Mouse (Mus musculus): Measurements from ENCODE around the gene Syt16. TPM values are rescaled to one million over a fixed set of nuclear protein-coding genes. Genes with fewer than 3 reads are reported as not detected.

Syt16 gene
- polyA plus RNA-seq, 1 experiment from 2014 or later = 0.57 TPM

GRCm38 (mm10) chr12:74188243-74188785 lies 190.9 kb downstream of the Syt16 start:
- Histone ChIP-seq H3K4me3 (no peak overlapping the region), H3K4me2 (no peak overlapping the region), H3K9me3 (no peaks in the 10 kb centered on the region; the same call in 1 of the 2 replicates), H3K27ac (replicated peaks) (no peak overlapping the region), H3K9ac (no peak overlapping the region), H3K36me3 (no peaks in the 10 kb centered on the region), H3K27me3 (replicated peaks) (no peaks in the 10 kb centered on the region), H3K4me1 (no peaks in the 10 kb centered on the region)
- no peak; the same call in 1 of the 2 replicates for ATAC-seq (ENCODE audit: extremely low read depth, insufficient number of reproducible peaks, low FRiP score, low TSS enrichment)
- WGBS = 75% methylated on average over 11 of the region's 11 CpGs

GRCm38 (mm10) chr12:74188815-74189214 lies 191.4 kb downstream of the Syt16 start:
- Histone ChIP-seq H3K9me3 (no peaks in the 10 kb centered on the region; the same call in 1 of the 2 replicates), H3K4me3 (no peak overlapping the region), H3K27me3 (replicated peaks) (no peaks in the 10 kb centered on the region), H3K36me3 (no peaks in the 10 kb centered on the region), H3K27ac (replicated peaks) (no peak overlapping the region), H3K9ac (no peak overlapping the region), H3K4me1 (no peaks in the 10 kb centered on the region), H3K4me2 (no peak overlapping the region)
- no peak for ATAC-seq (ENCODE audit: extremely low read depth, insufficient number of reproducible peaks, low FRiP score, low TSS enrichment)
- 58% methylated on average over 7 of the region's 7 CpGs for WGBS

- Histone ChIP-seq H3K4me2 (no peak overlapping the region), H3K27me3 (replicated peaks) (no peaks in the 10 kb centered on the region), H3K4me3 (no peak overlapping the region), H3K27ac (replicated peaks) (no peak overlapping the region), H3K9me3 (no peaks in the 10 kb centered on the region), H3K36me3 (no peaks in the 10 kb centered on the region), H3K9ac (no peak overlapping the region), H3K4me1 (no peaks in the 10 kb centered on the region)
- no peak for ATAC-seq (ENCODE audit: extremely low read depth, insufficient number of reproducible peaks, low FRiP score, low TSS enrichment)
- WGBS = 77% methylated on average over 4 of the region's 4 CpGs
These were observed 192.4 kb downstream of the Syt16 start for GRCm38 (mm10) chr12:74189840-74190239.

- 82% methylated on average over 5 of the region's 5 CpGs for WGBS
- Histone ChIP-seq H3K27ac (replicated peaks) (no peak overlapping the region), H3K36me3 (no peaks in the 10 kb centered on the region), H3K9me3 (no peaks in the 10 kb centered on the region), H3K27me3 (replicated peaks) (no peaks in the 10 kb centered on the region), H3K4me3 (no peak overlapping the region), H3K4me2 (no peak overlapping the region), H3K9ac (no peak overlapping the region), H3K4me1 (no peaks in the 10 kb centered on the region)
- no peak for ATAC-seq (ENCODE audit: extremely low read depth, insufficient number of reproducible peaks, low FRiP score, low TSS enrichment)
These were observed 192.8 kb downstream of the Syt16 start for GRCm38 (mm10) chr12:74190297-74190696.

GRCm38 (mm10) chr12:74192552-74192951 lies 195.1 kb downstream of the Syt16 start:
- Histone ChIP-seq H3K36me3 (no peaks in the 10 kb centered on the region), H3K4me1 (no peaks in the 10 kb centered on the region)
- WGBS = 73% methylated on average over 4 of the region's 4 CpGs

GRCm38 (mm10) chr12:74201410-74201809 lies 203.9 kb downstream of the Syt16 start:
- no peaks in the 10 kb centered on the region for H3K4me1 ChIP-seq
- no peak overlapping the region for H3K4me2 ChIP-seq
- no peaks in the 10 kb centered on the region for H3K9me3 ChIP-seq
- H3K27me3 ChIP-seq (replicated peaks) = no peaks in the 10 kb centered on the region
- no peak for ATAC-seq (ENCODE audit: extremely low read depth, insufficient number of reproducible peaks, low FRiP score, low TSS enrichment)
- H3K36me3 ChIP-seq = no peaks in the 10 kb centered on the region
- no peak overlapping the region for H3K9ac ChIP-seq
- H3K27ac ChIP-seq (replicated peaks) = no peak overlapping the region
- no peak overlapping the region for H3K4me3 ChIP-seq
- WGBS = 78% methylated on average over 5 of the region's 5 CpGs

More at GRCm38 (mm10) chr12:74192552-74192951, 195.1 kb downstream of the Syt16 start:
- no peak overlapping the region for H3K4me2 ChIP-seq
- no peaks in the 10 kb centered on the region for H3K9me3 ChIP-seq
- H3K27ac ChIP-seq (replicated peaks) = no peak overlapping the region
- H3K4me3 ChIP-seq = no peak overlapping the region
- no peaks in the 10 kb centered on the region for H3K27me3 ChIP-seq (replicated peaks)
- ATAC-seq (ENCODE audit: extremely low read depth, insufficient number of reproducible peaks, low FRiP score, low TSS enrichment) = no peak
- H3K9ac ChIP-seq = no peak overlapping the region

DNA sequence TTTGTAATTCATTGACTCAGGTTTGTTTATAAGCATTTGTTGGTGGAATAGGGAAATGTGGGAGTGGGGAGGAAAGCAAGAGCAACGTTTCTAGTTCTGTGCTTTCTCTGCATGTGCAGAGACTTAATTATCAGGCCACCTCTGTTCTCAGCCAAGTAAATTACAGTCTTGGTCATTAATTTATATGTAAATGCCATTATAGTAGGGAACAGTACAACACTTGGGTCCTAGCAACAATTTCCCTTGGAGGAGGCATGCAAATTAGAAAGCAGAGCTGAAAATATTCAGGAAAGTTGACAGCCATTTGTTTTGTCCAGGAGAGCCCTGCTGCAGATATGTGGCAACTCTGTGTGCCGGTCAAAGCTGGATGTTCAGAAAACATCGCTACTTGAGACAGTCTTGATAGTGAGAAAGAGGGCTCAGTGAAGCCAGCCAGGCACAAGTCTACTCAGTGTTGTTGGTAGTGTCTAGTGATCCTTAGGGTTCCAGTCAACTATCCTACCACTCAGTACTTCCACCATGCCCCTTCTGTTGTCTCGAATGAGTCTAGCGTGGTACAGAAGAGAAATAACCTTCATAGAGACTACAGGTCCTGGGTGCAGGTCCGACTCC lies 205.1 kb downstream of the Syt16 start:
- H3K4me1 ChIP-seq = no peaks in the 10 kb centered on the region
- H3K27me3 ChIP-seq (replicated peaks) = no peaks in the 10 kb centered on the region
- ATAC-seq (ENCODE audit: extremely low read depth, insufficient number of reproducible peaks, low FRiP score, low TSS enrichment) = no peak
- no peaks in the 10 kb centered on the region for H3K9me3 ChIP-seq
- H3K4me2 ChIP-seq = no peak overlapping the region
- no peak overlapping the region for H3K4me3 ChIP-seq
- H3K9ac ChIP-seq = no peak overlapping the region
- whole genome bisulfite sequencing = 78% methylated on average over 6 of the region's 6 CpGs
- H3K27ac ChIP-seq (replicated peaks) = no peak overlapping the region
- no peaks in the 10 kb centered on the region for H3K36me3 ChIP-seq

DNA sequence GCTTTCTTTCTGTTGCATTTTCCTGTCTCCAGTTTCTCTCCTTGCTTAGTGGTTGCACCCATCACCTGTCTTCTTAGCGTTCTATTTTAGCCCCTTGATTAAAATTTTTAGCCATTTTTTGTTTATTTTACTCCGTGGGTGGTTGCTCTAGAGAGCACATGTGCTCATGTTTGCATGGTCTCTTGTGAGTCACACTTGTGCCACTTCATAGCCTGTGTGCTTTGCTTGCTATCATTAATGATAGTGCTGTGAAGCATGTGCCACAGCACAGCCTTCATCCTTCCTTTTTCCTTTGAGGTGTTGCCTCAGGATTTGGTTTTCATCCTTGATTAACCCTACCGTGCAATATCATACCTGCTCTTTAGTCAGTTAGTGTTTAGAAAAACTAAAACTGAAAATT lies 214.7 kb downstream of the Syt16 start:
- no peaks in the 10 kb centered on the region for H3K4me1 ChIP-seq

DNA sequence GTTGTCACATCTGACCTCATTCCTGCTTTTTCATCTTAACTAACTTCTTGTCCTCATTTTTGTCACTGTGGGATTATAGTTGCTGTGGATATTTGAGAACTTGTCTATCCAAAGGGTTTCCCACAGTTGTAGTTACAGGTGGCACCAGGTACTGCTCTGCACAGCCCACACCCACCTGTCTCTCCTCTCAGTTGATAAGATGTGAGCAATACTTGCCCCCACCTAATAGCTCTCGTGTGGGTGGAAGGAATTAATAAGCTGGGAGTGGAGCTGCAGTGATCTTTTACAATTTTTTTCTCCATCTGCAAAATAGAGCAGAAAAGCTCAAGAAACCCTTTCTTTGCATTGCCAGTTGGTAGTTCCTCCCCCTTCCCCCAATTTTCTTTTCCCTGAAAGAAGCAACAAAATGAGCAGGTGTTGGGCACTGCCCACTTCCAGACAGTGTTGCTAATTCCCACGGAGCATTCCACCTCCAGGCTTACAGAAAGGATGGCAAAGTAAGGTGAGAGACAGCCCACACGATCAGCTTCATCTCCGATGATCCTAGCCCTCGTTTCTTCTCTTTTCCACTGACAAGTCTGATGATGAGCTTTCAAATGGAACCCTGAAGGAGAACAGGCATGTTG lies 218.8 kb downstream of the Syt16 start:
- Histone ChIP-seq H3K27ac (replicated peaks) (no peak overlapping the region), H3K4me2 (no peak overlapping the region), H3K9ac (no peak overlapping the region), H3K36me3 (no peaks in the 10 kb centered on the region), H3K4me1 (no peaks in the 10 kb centered on the region), H3K27me3 (replicated peaks) (no peaks in the 10 kb centered on the region), H3K4me3 (no peak overlapping the region), H3K9me3 (no peaks in the 10 kb centered on the region)
- WGBS = 64% methylated on average over 5 of the region's 5 CpGs
- ATAC-seq (ENCODE audit: extremely low read depth, insufficient number of reproducible peaks, low FRiP score, low TSS enrichment) = no peak

More for the DNA sequence above, 214.7 kb downstream of the Syt16 start:
- no peak overlapping the region for H3K4me3 ChIP-seq
- no peak for ATAC-seq (ENCODE audit: extremely low read depth, insufficient number of reproducible peaks, low FRiP score, low TSS enrichment)
- 59% methylated on average over 3 of the region's 3 CpGs for WGBS
- H3K27me3 ChIP-seq (replicated peaks) = no peaks in the 10 kb centered on the region
- no peak overlapping the region for H3K27ac ChIP-seq (replicated peaks)
- H3K9me3 ChIP-seq = no peaks in the 10 kb centered on the region
- H3K9ac ChIP-seq = no peak overlapping the region
- H3K36me3 ChIP-seq = no peaks in the 10 kb centered on the region
- no peak overlapping the region for H3K4me2 ChIP-seq

DNA sequence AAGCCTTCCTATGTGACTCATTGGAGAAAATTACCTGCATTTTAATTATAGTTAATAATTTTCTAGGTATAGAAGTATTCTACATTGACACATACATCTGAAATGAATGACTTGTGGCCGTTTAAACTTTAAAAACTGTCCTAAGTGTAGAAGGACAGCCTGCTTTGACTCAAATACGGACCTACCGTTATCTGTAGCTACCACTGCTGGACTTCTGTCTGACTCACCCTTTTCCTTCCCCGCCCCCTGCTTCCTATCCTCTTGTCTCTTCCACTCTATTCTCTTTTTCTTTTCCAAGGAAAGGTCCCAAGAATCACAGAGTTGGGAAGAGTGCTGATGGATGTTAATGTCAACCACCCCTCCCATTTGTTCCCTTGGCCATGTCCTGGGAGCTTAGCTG lies 222.4 kb downstream of the Syt16 start:
- Histone ChIP-seq H3K27ac (replicated peaks) (no peak overlapping the region), H3K9me3 (no peaks in the 10 kb centered on the region), H3K4me2 (no peak overlapping the region), H3K36me3 (no peaks in the 10 kb centered on the region), H3K9ac (no peak overlapping the region), H3K4me3 (no peak overlapping the region), H3K4me1 (no peaks in the 10 kb centered on the region), H3K27me3 (replicated peaks) (no peaks in the 10 kb centered on the region)
- 55% methylated on average over 4 of the region's 4 CpGs for WGBS
- ATAC-seq (ENCODE audit: extremely low read depth, insufficient number of reproducible peaks, low FRiP score, low TSS enrichment) = no peak

DNA sequence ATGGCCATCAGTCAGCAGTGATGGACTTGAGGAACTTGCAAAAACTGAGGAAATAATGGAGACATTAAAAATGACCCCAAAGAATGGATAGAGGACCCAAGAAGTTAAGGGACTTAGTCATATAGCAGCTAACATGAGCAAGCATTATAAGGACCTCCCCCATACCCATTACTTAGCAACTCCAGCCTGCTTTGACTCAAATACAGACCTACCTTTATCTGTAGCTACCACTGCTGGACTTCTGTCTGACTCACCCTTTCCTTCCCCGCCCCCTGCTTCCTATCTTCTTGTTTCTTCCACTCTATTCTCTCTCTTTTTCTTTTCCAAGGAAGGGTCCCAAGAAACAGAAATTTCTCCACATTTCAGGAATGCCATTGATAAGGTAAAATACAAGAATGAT lies 223.2 kb downstream of the Syt16 start:
- H3K4me1 ChIP-seq = no peaks in the 10 kb centered on the region
- H3K27me3 ChIP-seq (replicated peaks) = no peaks in the 10 kb centered on the region
- ATAC-seq (ENCODE audit: extremely low read depth, insufficient number of reproducible peaks, low FRiP score, low TSS enrichment) = no peak
- H3K4me3 ChIP-seq = no peak overlapping the region
- no peaks in the 10 kb centered on the region for H3K36me3 ChIP-seq
- no peak overlapping the region for H3K4me2 ChIP-seq
- H3K27ac ChIP-seq (replicated peaks) = no peak overlapping the region
- no peaks in the 10 kb centered on the region for H3K9me3 ChIP-seq
- H3K9ac ChIP-seq = no peak overlapping the region
- 50% methylated on average over 1 of the region's 1 CpGs for whole genome bisulfite sequencing

DNA sequence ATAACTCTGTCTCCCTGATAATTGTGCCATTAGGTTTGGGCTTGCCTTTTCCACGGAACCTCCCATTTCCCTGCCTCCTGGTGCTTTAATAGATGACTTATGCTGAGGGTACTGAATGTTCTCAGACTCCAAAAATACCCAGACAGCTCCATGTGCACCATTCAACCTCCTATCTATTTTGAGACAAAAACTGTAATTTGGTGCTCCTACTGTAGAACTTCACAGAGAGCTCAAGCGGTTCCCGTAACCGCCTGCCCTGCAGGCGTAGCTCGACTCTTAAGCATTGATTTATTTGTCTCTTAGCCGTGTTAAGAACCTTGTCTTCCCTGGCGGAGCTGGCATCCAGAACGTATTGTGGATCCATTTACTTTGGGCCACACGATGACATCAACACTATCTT lies 233.3 kb downstream of the Syt16 start:
- ATAC-seq (ENCODE audit: extremely low read depth, insufficient number of reproducible peaks, low FRiP score, low TSS enrichment) = no peak
- Histone ChIP-seq H3K4me3 (no peak overlapping the region), H3K9ac (no peak overlapping the region), H3K27ac (replicated peaks) (no peak overlapping the region), H3K9me3 (no peaks in the 10 kb centered on the region), H3K4me1 (no peaks in the 10 kb centered on the region), H3K4me2 (no peak overlapping the region), H3K27me3 (replicated peaks) (no peaks in the 10 kb centered on the region), H3K36me3 (no peaks in the 10 kb centered on the region)
- 76% methylated on average over 10 of the region's 10 CpGs for WGBS
